Mouse (Mus musculus): ENCODE measurements around the gene Rpl35. TPM values are rescaled to one million over a fixed set of nuclear protein-coding genes. Genes with fewer than 3 reads are reported as not detected.
A peak's percentile ranks its signal among the peaks of the same experiment; 100 is the strongest.

Rpl35 gene
- polyA plus RNA-seq, 1 experiment: 194 TPM

GRCm38 (mm10) chr2:38999381-38999780, 6.0 kb downstream of the Rpl35 start:
- Histone ChIP-seq H3K27ac (ENCODE audit: insufficient read depth, low read depth, low read length) (no peak overlapping the region), H3K4me3 (ENCODE audit: insufficient read depth, low read length) (no peak overlapping the region)
- no peak for TF ChIP-seq CTCF (IDR thresholded peaks at IDR 0.05; ENCODE audit: low read depth, low read length)
- TF ChIP-seq POLR2A (IDR thresholded peaks at IDR 0.05; ENCODE audit: borderline replicate concordance, low read depth, low read length): no peak

DNA sequence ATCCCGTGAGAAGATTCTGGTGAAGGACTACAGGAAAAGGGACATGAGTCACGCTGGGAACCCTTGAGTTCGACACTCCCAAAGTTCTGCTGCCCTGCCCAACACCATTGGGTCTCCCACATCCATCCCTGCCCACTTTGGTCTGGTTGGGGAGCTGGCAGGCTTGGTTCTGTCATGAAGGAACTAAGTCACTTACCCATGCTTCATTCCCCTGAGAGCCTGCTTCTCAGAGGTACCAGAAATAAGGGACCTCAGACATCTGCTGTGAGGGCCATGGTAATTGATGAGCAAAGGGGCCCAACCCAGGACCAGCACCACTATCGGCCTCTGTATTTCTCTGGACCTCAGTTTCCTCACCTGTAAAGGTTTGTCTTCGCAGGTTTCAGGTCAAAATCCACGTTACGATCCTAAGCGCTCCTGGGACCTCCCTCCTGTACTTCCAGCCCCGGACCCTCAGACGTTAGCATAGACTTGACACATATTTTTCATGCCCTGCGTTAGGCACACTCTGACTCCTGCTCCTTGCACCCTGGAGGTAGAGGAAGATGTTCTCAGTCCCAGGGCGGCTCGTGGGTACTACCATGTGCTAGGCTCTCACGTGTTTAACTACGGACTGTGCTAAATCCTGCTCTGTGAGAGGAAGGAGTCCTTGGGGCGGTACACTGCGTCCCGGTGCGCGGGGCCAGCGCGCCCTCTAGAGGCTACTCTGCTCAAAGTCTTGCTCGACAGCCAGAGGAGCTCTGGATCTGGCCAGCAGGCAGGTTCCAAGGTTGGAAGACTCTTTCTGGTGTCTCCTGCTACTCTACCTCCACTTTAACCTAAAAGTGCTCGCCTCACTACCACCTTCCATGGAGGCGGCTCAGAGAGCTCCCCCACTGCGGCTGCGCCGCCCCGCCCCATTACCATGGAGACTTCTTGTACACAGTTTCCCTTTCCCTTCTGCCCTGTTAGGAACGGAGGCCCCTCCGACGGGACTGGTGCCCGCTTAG, 7.7 kb downstream of the Rpl35 start, which contains the start of gene Wdr38:
Gene Wdr38 (plus strand): TSS at position 91 of the 989 bp plus-strand sequence.
- Histone ChIP-seq H3K27ac (ENCODE audit: insufficient read depth, low read depth, low read length) (peak within 1 kb of the TSS; percentile 55), H3K4me1 (ENCODE audit: control insufficient read depth, insufficient read depth, low read length) (peaks cover 11% of the 10 kb centered on the region)
- TF ChIP-seq POLR2A (IDR thresholded peaks at IDR 0.05; ENCODE audit: borderline replicate concordance, low read depth, low read length): no peak
- TF ChIP-seq CTCF (IDR thresholded peaks at IDR 0.05; ENCODE audit: low read depth, low read length): peak; percentile 100

More at GRCm38 (mm10) chr2:38999381-38999780, 6.0 kb downstream of the Rpl35 start:
- H3K4me1 ChIP-seq (ENCODE audit: control insufficient read depth, insufficient read depth, low read length): peaks cover 14% of the 10 kb centered on the region

DNA sequence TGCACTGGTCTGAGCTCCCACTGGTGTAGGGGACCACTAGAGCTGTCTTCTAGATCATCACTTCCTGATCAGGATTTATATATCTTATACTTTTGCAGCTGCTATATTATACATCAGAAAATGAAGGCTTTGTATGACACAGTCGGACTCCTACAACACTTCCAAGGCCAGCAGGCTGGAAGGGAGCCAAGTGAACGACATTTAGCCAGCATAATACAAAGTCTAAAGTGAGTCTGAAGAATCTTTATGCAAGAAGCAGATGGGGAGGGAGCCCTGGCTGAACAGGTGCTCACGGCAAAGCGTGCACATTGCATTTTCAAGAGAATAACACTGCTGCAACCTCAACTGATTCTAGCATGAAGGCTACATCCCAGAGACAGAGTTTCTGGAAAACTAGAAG, 13.0 kb downstream of the Rpl35 start:
- no peak overlapping the region for H3K4me3 ChIP-seq (ENCODE audit: insufficient read depth, low read length)
- H3K4me1 ChIP-seq (ENCODE audit: control insufficient read depth, insufficient read depth, low read length): peaks cover 8% of the 10 kb centered on the region
- no peak for TF ChIP-seq CTCF (IDR thresholded peaks at IDR 0.05; ENCODE audit: low read depth, low read length)
- no peak for TF ChIP-seq POLR2A (IDR thresholded peaks at IDR 0.05; ENCODE audit: borderline replicate concordance, low read depth, low read length)
- no peak overlapping the region for H3K27ac ChIP-seq (ENCODE audit: insufficient read depth, low read depth, low read length)

More for the DNA sequence above, 7.7 kb downstream of the Rpl35 start, which contains the start of gene Wdr38:
- H3K4me3 ChIP-seq (ENCODE audit: insufficient read depth, low read length): peak within 1 kb of the TSS; percentile 71

DNA sequence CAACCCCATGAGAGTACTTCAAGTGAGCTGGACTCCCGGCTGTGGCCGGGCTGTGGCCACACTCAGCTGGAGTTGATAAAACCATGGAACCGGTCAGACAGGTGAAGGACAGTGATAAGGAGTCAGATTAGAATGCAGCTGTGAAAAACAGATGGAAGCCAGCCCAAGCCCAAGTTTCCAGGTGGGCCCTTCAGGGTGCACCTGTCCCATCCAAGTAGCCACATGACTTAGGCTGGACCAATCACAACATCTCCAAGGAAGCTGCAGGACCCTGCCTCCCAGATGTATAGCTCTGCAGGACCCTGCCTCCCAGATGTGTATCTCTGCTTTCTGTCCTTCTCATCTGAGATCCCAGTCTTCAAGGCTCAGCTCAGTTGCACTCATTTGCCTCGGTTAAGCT, 13.4 kb downstream of the Rpl35 start:
- peaks cover 4% of the 10 kb centered on the region for H3K4me1 ChIP-seq (ENCODE audit: control insufficient read depth, insufficient read depth, low read length)
- H3K4me3 ChIP-seq (ENCODE audit: insufficient read depth, low read length): no peak overlapping the region
- TF ChIP-seq POLR2A (IDR thresholded peaks at IDR 0.05; ENCODE audit: borderline replicate concordance, low read depth, low read length): no peak
- no peak for TF ChIP-seq CTCF (IDR thresholded peaks at IDR 0.05; ENCODE audit: low read depth, low read length)
- H3K27ac ChIP-seq (ENCODE audit: insufficient read depth, low read depth, low read length): no peak overlapping the region

DNA sequence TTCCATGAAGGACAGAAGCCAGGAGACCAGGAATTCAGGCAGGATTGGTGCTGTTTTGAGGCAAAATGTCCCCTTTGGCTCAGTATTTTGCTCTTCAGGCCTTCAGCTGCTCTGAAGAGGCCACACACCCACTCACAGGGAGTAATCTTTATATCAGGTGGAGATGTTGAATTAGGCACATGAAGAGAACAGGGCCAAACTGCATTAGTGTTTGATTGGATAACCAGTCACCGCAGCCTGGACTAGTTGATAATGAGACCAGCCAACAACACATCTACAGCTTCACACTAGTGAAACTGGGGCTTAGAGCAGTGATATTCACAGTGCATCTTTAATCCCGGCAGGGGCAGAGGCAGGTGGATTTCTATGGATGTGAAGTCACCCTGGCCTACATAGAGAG, 16.5 kb downstream of the Rpl35 start:
- Histone ChIP-seq H3K4me3 (ENCODE audit: insufficient read depth, low read length) (no peak overlapping the region), H3K27ac (ENCODE audit: insufficient read depth, low read depth, low read length) (no peak overlapping the region)
- TF ChIP-seq POLR2A (IDR thresholded peaks at IDR 0.05; ENCODE audit: borderline replicate concordance, low read depth, low read length): no peak
- TF ChIP-seq CTCF (IDR thresholded peaks at IDR 0.05; ENCODE audit: low read depth, low read length): no peak

GRCm38 (mm10) chr2:38987803-38988510, 17.5 kb downstream of the Rpl35 start:
- Histone ChIP-seq H3K4me3 (ENCODE audit: insufficient read depth, low read length) (no peak overlapping the region), H3K27ac (ENCODE audit: insufficient read depth, low read depth, low read length) (no peak overlapping the region), H3K4me1 (ENCODE audit: control insufficient read depth, insufficient read depth, low read length) (peaks cover 7% of the 10 kb centered on the region)
- TF ChIP-seq CTCF (IDR thresholded peaks at IDR 0.05; ENCODE audit: low read depth, low read length) (no peak), POLR2A (IDR thresholded peaks at IDR 0.05; ENCODE audit: borderline replicate concordance, low read depth, low read length) (no peak)

More for the DNA sequence above, 16.5 kb downstream of the Rpl35 start:
- H3K4me1 ChIP-seq (ENCODE audit: control insufficient read depth, insufficient read depth, low read length): peaks cover 7% of the 10 kb centered on the region

DNA sequence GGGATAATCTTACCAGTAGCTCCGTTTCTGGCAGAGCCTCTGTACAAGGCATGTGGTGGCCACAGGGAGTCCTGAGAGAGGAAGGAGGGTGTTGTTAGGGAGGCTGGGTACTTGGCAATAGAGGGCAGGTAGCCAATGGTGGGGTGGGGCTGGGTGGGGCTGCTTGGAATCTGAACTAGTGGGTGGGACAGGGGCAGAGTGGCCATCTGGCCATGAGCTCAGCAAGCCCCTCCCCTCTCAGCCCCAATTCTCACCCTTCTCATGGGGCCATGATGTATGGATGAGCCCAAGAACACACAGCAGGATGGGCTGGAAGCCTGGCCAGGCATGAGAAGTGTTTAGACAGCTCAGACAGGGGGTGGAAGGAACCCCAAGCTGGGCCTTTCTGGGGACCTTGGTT, 18.1 kb downstream of the Rpl35 start:
- H3K4me3 ChIP-seq (ENCODE audit: insufficient read depth, low read length): no peak overlapping the region
- TF ChIP-seq POLR2A (IDR thresholded peaks at IDR 0.05; ENCODE audit: borderline replicate concordance, low read depth, low read length) (no peak), CTCF (IDR thresholded peaks at IDR 0.05; ENCODE audit: low read depth, low read length) (no peak)
- H3K4me1 ChIP-seq (ENCODE audit: control insufficient read depth, insufficient read depth, low read length): peaks cover 7% of the 10 kb centered on the region
- H3K27ac ChIP-seq (ENCODE audit: insufficient read depth, low read depth, low read length): no peak overlapping the region

- H3K4me1 ChIP-seq (ENCODE audit: control insufficient read depth, insufficient read depth, low read length): peaks cover 7% of the 10 kb centered on the region
- TF ChIP-seq CTCF (IDR thresholded peaks at IDR 0.05; ENCODE audit: low read depth, low read length) (no peak), POLR2A (IDR thresholded peaks at IDR 0.05; ENCODE audit: borderline replicate concordance, low read depth, low read length) (no peak)
- no peak overlapping the region for H3K27ac ChIP-seq (ENCODE audit: insufficient read depth, low read depth, low read length)
- no peak overlapping the region for H3K4me3 ChIP-seq (ENCODE audit: insufficient read depth, low read length)
Observed at GRCm38 (mm10) chr2:38986580-38986979, 18.8 kb downstream of the Rpl35 start.

GRCm38 (mm10) chr2:38983456-38983855, 22.0 kb downstream of the Rpl35 start:
- Histone ChIP-seq H3K27ac (ENCODE audit: insufficient read depth, low read depth, low read length) (no peak overlapping the region), H3K4me1 (ENCODE audit: control insufficient read depth, insufficient read depth, low read length) (peaks cover 10% of the 10 kb centered on the region), H3K4me3 (ENCODE audit: insufficient read depth, low read length) (no peak overlapping the region)
- TF ChIP-seq POLR2A (IDR thresholded peaks at IDR 0.05; ENCODE audit: borderline replicate concordance, low read depth, low read length) (no peak), CTCF (IDR thresholded peaks at IDR 0.05; ENCODE audit: low read depth, low read length) (no peak)

All from bone marrow macrophage, adult 2 months (primary cell).